Mouse (Mus musculus) limb, embryonic 13.5 days (tissue): ENCODE measurements at regions not wholly inside any gene's neighbourhood (a gene's known extent, or its start where the extent isn't known, plus 50 kb on each side); places are given as distances from the start of the nearest gene placed in this dataset.

Source experiments
- ATAC-seq: fragments of 200-750 bp; cut with Nextera tagmentation; 2 replicates; pipeline ENCODE4 v1.8.0; 2017; ENCODE audit warnings: low read depth, moderate number of reproducible peaks, moderate TSS enrichment; ENCODE audit not compliant: low FRiP score
- H3K27ac ChIP-seq: fragments of 300-500 bp; sonication (generic); 2 replicates; pipeline ENCODE4 v1.5.1; 2015; ENCODE audit warnings: inconsistent platforms, mild to moderate bottlenecking, moderate library complexity
- H3K27me3 ChIP-seq: fragments of 300-500 bp; sonication (generic); 2 replicates; pipeline ENCODE4 v1.6.1; 2015; ENCODE audit warnings: mild to moderate bottlenecking, inconsistent platforms
- H3K36me3 ChIP-seq: fragments of 300-500 bp; sonication (generic); 2 replicates; pipeline ENCODE4 v1.6.1; 2015; ENCODE audit warnings: inconsistent platforms, mild to moderate bottlenecking, moderate library complexity
- H3K4me1 ChIP-seq: fragments of 300-500 bp; sonication (generic); 2 replicates; pipeline ENCODE4 v1.6.1; 2015; ENCODE audit warnings: inconsistent platforms
- H3K4me2 ChIP-seq: fragments of 300-500 bp; sonication (generic); replicated peaks from 2 replicates; pipeline ENCODE4 v1.6.1; 2015; ENCODE audit warnings: inconsistent platforms, mild to moderate bottlenecking, moderate library complexity
- H3K4me3 ChIP-seq: fragments of 300-500 bp; sonication (generic); 2 replicates; pipeline ENCODE4 v1.5.1; 2015; ENCODE audit warnings: moderate library complexity, mild to moderate bottlenecking, inconsistent platforms
- H3K9ac ChIP-seq: fragments of 300-500 bp; sonication (generic); 2 replicates; pipeline ENCODE4 v1.6.1; 2015; ENCODE audit warnings: mild to moderate bottlenecking, inconsistent platforms
- H3K9me3 ChIP-seq: fragments of 300-500 bp; sonication (generic); 2 replicates; pipeline ENCODE4 v1.6.1; 2016; ENCODE audit warnings: inconsistent platforms
- WGBS: fragments of 180-500 bp; shearing (Covaris S2); methylation state at CpG from one replicate; pipeline ENCODE4 v1.1.7; 2015; 5-methylcytosine and 5-hydroxymethylcytosine counted together

DNA sequence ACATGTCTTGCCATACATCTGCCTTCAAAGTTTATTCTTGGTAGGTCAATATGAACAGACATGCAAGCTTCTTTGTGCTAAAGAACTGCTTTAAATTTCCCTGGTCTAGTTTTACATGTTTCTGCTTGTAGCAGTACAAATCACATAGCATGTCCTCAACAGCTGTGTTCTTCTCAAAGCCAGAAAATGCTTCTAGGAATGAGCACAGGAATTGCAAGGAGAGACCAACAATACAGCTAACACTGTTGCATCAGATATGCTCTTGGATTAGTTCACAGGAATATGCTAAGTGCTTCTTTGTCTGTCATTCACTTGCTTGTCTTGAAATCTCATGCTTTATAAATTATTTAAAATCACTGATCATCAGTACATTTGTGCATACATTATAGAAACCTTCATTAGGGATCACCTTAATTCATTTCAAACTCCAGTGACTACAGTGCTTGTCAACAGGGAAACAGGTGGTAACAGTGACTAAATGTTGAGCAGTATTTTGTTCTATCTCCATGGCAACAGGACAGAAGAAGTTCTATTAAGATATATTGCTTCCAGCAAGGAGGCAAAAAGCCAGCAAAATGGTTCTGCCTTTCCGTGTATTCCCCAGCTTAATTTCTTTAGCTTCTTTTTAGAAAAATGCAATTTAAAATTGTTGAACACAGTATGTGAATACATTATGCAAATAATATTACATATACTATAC lies 77.1 kb upstream of the Ndn start:
- H3K36me3 ChIP-seq = no peaks in the 10 kb centered on the region
- ATAC-seq = no peak
- no peaks in the 10 kb centered on the region for H3K9me3 ChIP-seq
- H3K27ac ChIP-seq = no peak overlapping the region
- H3K4me1 ChIP-seq = no peaks in the 10 kb centered on the region
- no peak overlapping the region for H3K9ac ChIP-seq
- H3K4me2 ChIP-seq = no peak overlapping the region
- no peak overlapping the region for H3K4me3 ChIP-seq
- WGBS = 40% methylated on average over 1 of the region's 1 CpGs
- H3K27me3 ChIP-seq = no peaks in the 10 kb centered on the region

GRCm38 (mm10) chr7:62276219-62276618 lies 70.2 kb upstream of the Ndn start:
- ATAC-seq = no peak
- Histone ChIP-seq H3K4me3 (no peak overlapping the region), H3K9ac (no peak overlapping the region), H3K27ac (no peak overlapping the region), H3K27me3 (no peaks in the 10 kb centered on the region), H3K9me3 (0 out of 2 replicates have a peak, but pooled peaks cover 6% of the 10 kb centered on the region), H3K4me2 (no peak overlapping the region), H3K36me3 (no peaks in the 10 kb centered on the region), H3K4me1 (no peaks in the 10 kb centered on the region)
- 58% methylated on average over 2 of the region's 2 CpGs for WGBS

GRCm38 (mm10) chr7:62278492-62278891 lies 67.9 kb upstream of the Ndn start:
- Histone ChIP-seq H3K36me3 (no peaks in the 10 kb centered on the region), H3K27me3 (no peaks in the 10 kb centered on the region), H3K4me3 (no peak overlapping the region), H3K4me1 (no peaks in the 10 kb centered on the region), H3K4me2 (no peak overlapping the region), H3K27ac (no peak overlapping the region), H3K9ac (no peak overlapping the region), H3K9me3 (0 out of 2 replicates have a peak, but pooled peaks cover 6% of the 10 kb centered on the region)
- 35% methylated on average over 2 of the region's 2 CpGs for WGBS
- ATAC-seq = no peak

DNA sequence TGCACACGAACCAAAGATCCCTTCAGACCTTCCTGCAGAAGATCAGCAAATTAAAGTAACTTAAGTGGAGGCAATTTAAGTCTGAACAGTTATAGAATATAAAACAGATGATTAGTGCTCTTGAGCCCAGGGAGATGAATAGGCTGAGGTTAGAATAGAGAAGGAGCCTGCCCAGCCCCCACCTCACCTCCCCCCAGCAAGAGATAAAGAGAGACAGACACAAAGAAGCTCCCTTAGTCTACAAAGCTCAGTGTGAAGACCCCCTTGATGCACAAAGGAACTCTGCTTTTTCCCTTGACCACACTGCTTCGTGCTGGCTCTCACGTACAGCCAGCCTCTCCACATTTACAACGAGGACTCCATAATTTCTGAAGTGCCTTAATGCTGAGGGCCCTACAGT lies 67.3 kb upstream of the Ndn start:
- Histone ChIP-seq H3K4me2 (no peak overlapping the region), H3K27me3 (no peaks in the 10 kb centered on the region), H3K9me3 (0 out of 2 replicates have a peak, but pooled peaks cover 6% of the 10 kb centered on the region), H3K27ac (no peak overlapping the region), H3K4me1 (no peaks in the 10 kb centered on the region), H3K4me3 (no peak overlapping the region), H3K36me3 (no peaks in the 10 kb centered on the region), H3K9ac (no peak overlapping the region)
- ATAC-seq = no peak
- 71% methylated on average over 4 of the region's 4 CpGs for WGBS
